Mouse (Mus musculus): Measurements from ENCODE around the gene Ptpru. TPM values are rescaled to one million over a fixed set of nuclear protein-coding genes. Genes with fewer than 3 reads are reported as not detected.
A peak's percentile ranks its signal among the peaks of the same experiment; 100 is the strongest.

The Ptpru gene
- polyA plus RNA-seq (2014; fragmentation: Nextera tagmentation; extraction: Ambion mirVana): 18.0 and 20.8 TPM in 2 replicates

DNA sequence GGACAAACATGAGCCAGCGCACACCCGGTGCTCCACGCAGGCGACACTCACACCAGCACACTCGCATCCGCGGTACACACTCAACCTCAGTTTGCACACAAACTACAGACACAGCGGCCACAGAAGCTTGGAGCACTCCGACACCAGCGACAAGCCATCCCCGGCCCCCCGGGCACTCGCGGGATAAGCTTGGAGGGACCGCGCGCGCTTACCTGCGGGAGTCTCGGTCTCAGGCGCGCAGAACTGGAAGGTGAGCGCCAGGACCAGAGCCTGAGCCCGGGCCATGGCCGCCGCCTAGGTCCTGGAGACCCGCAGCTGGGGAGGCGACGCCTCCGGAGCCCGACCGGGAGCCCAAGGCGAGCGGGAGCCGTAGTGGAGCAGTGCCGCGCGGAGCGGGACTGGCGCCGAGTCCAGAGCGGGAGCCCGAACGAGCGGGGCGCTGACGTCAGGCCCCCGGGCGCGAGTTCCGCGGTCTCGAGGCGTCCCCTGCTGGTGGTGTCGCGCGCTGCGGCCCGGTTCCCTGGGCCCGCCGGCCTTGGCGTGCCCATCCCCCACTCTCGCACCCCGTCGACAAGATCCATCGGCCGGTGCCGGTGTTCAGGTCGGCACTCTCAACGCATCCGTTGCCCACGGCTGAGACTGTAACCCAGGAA lies at the start of gene Ptpru:
Gene Ptpru (minus strand): TSS at position 417 of the 653 bp plus-strand sequence.
- WGBS: under 1% methylated on average over 72 of the region's 72 CpGs
- Histone ChIP-seq H3K27me3 (ENCODE audit: control insufficient read depth, insufficient read depth, low read length) (peaks cover 22% of the 10 kb centered on the region), H3K36me3 (ENCODE audit: control insufficient read depth, insufficient read depth, low read length) (no peaks in the 10 kb centered on the region), H3K9ac (replicated peaks; ENCODE audit: low read length) (peak within 1 kb of the TSS; percentile 68), H3K4me2 (ENCODE audit: low read length) (peak within 1 kb of the TSS; percentile 99), H3K4me1 (ENCODE audit: control insufficient read depth, insufficient read depth, low read length) (peaks cover 11% of the 10 kb centered on the region; the same call in 1 of the 2 replicates), H3K9me3 (ENCODE audit: control insufficient read depth, low read length) (no peaks in the 10 kb centered on the region), H3K27ac (replicated peaks; ENCODE audit: low read depth, low read length) (0 out of 2 replicates have a peak within 1 kb of the TSS, but pooled peaks have one; percentile 5), H3K4me3 (replicated peaks; ENCODE audit: low read depth, low read length) (peak within 1 kb of the TSS; percentile 59)
- ATAC-seq (ENCODE audit: low FRiP score, low TSS enrichment) (peak; percentile 85), DNase-seq (peak; percentile 93)

- H3K27me3 ChIP-seq (ENCODE audit: control insufficient read depth, insufficient read depth, low read length): no peaks in the 10 kb centered on the region
- H3K4me3 ChIP-seq (replicated peaks; ENCODE audit: low read depth, low read length): no peak overlapping the region
- no peak overlapping the region for H3K9ac ChIP-seq (replicated peaks; ENCODE audit: low read length)
- H3K4me2 ChIP-seq (ENCODE audit: low read length): no peak overlapping the region
- H3K27ac ChIP-seq (replicated peaks; ENCODE audit: low read depth, low read length): no peak overlapping the region
- no peaks in the 10 kb centered on the region for H3K9me3 ChIP-seq (ENCODE audit: control insufficient read depth, low read length)
- H3K4me1 ChIP-seq (ENCODE audit: control insufficient read depth, insufficient read depth, low read length): peaks cover 14% of the 10 kb centered on the region; the same call in 1 of the 2 replicates
- DNase-seq (no peak), ATAC-seq (ENCODE audit: low FRiP score, low TSS enrichment) (no peak)
- peaks cover 14% of the 10 kb centered on the region for H3K36me3 ChIP-seq (ENCODE audit: control insufficient read depth, insufficient read depth, low read length)
- 81% methylated on average over 6 of the region's 6 CpGs for WGBS
Measured at GRCm38 (mm10) chr4:131885376-131885775, 47.3 kb upstream of the Ptpru start.

GRCm38 (mm10) chr4:131883571-131883970 lies 45.5 kb upstream of the Ptpru start:
- Histone ChIP-seq H3K4me1 (ENCODE audit: control insufficient read depth, insufficient read depth, low read length) (peaks cover 21% of the 10 kb centered on the region), H3K27ac (replicated peaks; ENCODE audit: low read depth, low read length) (no peak overlapping the region), H3K9ac (replicated peaks; ENCODE audit: low read length) (no peak overlapping the region), H3K4me2 (ENCODE audit: low read length) (no peak overlapping the region), H3K4me3 (replicated peaks; ENCODE audit: low read depth, low read length) (no peak overlapping the region), H3K27me3 (ENCODE audit: control insufficient read depth, insufficient read depth, low read length) (no peaks in the 10 kb centered on the region), H3K36me3 (ENCODE audit: control insufficient read depth, insufficient read depth, low read length) (peaks cover 14% of the 10 kb centered on the region), H3K9me3 (ENCODE audit: control insufficient read depth, low read length) (no peaks in the 10 kb centered on the region)
- ATAC-seq (ENCODE audit: low FRiP score, low TSS enrichment) (no peak), DNase-seq (no peak)
- 79% methylated on average over 6 of the region's 6 CpGs for WGBS

DNA sequence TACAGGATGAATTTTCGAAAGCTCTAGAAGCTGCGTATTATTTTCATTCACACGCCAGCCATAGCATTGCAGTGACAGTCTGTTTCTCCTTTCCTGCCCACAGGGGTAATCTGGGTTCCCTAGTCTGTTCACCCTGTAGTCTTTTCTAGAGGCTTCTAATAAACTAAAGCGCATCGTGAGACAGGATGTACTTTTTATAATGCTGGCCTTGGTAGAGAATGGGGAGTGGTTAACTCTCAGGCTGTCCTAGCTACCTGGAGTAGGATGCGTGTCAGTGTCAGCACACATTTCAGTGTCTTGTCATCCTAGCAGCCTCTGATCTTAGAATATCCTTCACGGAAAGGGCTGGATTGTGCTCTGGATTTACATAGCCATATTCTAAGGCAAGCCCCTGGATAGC lies 43.2 kb upstream of the Ptpru start:
- Histone ChIP-seq H3K9ac (replicated peaks; ENCODE audit: low read length) (no peak overlapping the region), H3K4me1 (ENCODE audit: control insufficient read depth, insufficient read depth, low read length) (peaks cover 32% of the 10 kb centered on the region), H3K9me3 (ENCODE audit: control insufficient read depth, low read length) (no peaks in the 10 kb centered on the region), H3K4me3 (replicated peaks; ENCODE audit: low read depth, low read length) (no peak overlapping the region), H3K36me3 (ENCODE audit: control insufficient read depth, insufficient read depth, low read length) (peaks cover 12% of the 10 kb centered on the region), H3K4me2 (ENCODE audit: low read length) (no peak overlapping the region), H3K27ac (replicated peaks; ENCODE audit: low read depth, low read length) (no peak overlapping the region), H3K27me3 (ENCODE audit: control insufficient read depth, insufficient read depth, low read length) (no peaks in the 10 kb centered on the region)
- 84% methylated on average over 7 of the region's 7 CpGs for WGBS
- ATAC-seq (ENCODE audit: low FRiP score, low TSS enrichment): no peak
- DNase-seq: no peak

DNA sequence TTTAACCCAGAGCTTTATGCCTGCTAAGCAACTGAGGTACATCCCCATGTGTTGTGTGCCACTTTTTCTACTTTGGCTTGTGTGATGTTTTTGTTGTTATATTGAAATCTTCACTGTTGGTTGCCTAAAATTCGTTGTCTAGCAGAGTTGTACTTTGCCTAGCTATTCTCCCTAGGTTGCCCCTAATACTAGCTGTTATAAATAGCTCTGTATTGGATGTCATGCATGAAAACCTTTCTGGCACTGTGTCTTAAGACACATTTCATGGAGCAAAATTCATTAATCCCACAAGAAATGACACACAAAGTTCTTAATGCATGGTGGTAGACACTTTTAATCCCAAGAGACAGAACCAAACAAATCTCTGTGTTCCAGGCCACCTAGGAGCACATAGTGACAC lies 41.6 kb upstream of the Ptpru start:
- H3K36me3 ChIP-seq (ENCODE audit: control insufficient read depth, insufficient read depth, low read length): no peaks in the 10 kb centered on the region
- DNase-seq (no peak), ATAC-seq (ENCODE audit: low FRiP score, low TSS enrichment) (no peak)
- H3K4me1 ChIP-seq (ENCODE audit: control insufficient read depth, insufficient read depth, low read length): peaks cover 45% of the 10 kb centered on the region
- 43% methylated on average over 1 of the region's 1 CpGs for WGBS
- no peak overlapping the region for H3K27ac ChIP-seq (replicated peaks; ENCODE audit: low read depth, low read length)
- no peaks in the 10 kb centered on the region for H3K27me3 ChIP-seq (ENCODE audit: control insufficient read depth, insufficient read depth, low read length)
- H3K4me2 ChIP-seq (ENCODE audit: low read length): no peak overlapping the region
- H3K4me3 ChIP-seq (replicated peaks; ENCODE audit: low read depth, low read length): no peak overlapping the region
- no peaks in the 10 kb centered on the region for H3K9me3 ChIP-seq (ENCODE audit: control insufficient read depth, low read length)
- no peak overlapping the region for H3K9ac ChIP-seq (replicated peaks; ENCODE audit: low read length)

- Histone ChIP-seq H3K27me3 (ENCODE audit: control insufficient read depth, insufficient read depth, low read length) (no peaks in the 10 kb centered on the region), H3K4me2 (ENCODE audit: low read length) (peak overlapping the region; percentile 95), H3K36me3 (ENCODE audit: control insufficient read depth, insufficient read depth, low read length) (no peaks in the 10 kb centered on the region), H3K9me3 (ENCODE audit: control insufficient read depth, low read length) (no peaks in the 10 kb centered on the region), H3K4me1 (ENCODE audit: control insufficient read depth, insufficient read depth, low read length) (peaks cover 44% of the 10 kb centered on the region), H3K4me3 (replicated peaks; ENCODE audit: low read depth, low read length) (no peak overlapping the region), H3K27ac (replicated peaks; ENCODE audit: low read depth, low read length) (no peak overlapping the region), H3K9ac (replicated peaks; ENCODE audit: low read length) (no peak overlapping the region)
- ATAC-seq (ENCODE audit: low FRiP score, low TSS enrichment): no peak
- DNase-seq: no peak
- WGBS: 59% methylated on average over 2 of the region's 2 CpGs
Measured at GRCm38 (mm10) chr4:131876836-131877235, 38.7 kb upstream of the Ptpru start.

- no peak overlapping the region for H3K27ac ChIP-seq (replicated peaks; ENCODE audit: low read depth, low read length)
Measured at GRCm38 (mm10) chr4:131875242-131875641, 37.2 kb upstream of the Ptpru start.

GRCm38 (mm10) chr4:131874567-131874966 lies 36.5 kb upstream of the Ptpru start:
- peak overlapping the region; percentile 98 for H3K4me3 ChIP-seq (replicated peaks; ENCODE audit: low read depth, low read length)
- peak overlapping the region; percentile 100 for H3K27ac ChIP-seq (replicated peaks; ENCODE audit: low read depth, low read length)
- no peaks in the 10 kb centered on the region for H3K27me3 ChIP-seq (ENCODE audit: control insufficient read depth, insufficient read depth, low read length)
- WGBS: 5% methylated on average over 11 of the region's 11 CpGs
- DNase-seq: peak; percentile 16
- ATAC-seq (ENCODE audit: low FRiP score, low TSS enrichment): no peak
- H3K9ac ChIP-seq (replicated peaks; ENCODE audit: low read length): peak overlapping the region; percentile 100
- H3K36me3 ChIP-seq (ENCODE audit: control insufficient read depth, insufficient read depth, low read length): 0 out of 2 replicates have a peak, but pooled peaks cover under 1% of the 10 kb centered on the region
- peaks cover 37% of the 10 kb centered on the region for H3K4me1 ChIP-seq (ENCODE audit: control insufficient read depth, insufficient read depth, low read length)
- no peaks in the 10 kb centered on the region for H3K9me3 ChIP-seq (ENCODE audit: control insufficient read depth, low read length)
- H3K4me2 ChIP-seq (ENCODE audit: low read length): peak overlapping the region; percentile 95

More at GRCm38 (mm10) chr4:131875242-131875641, 37.2 kb upstream of the Ptpru start:
- H3K27me3 ChIP-seq (ENCODE audit: control insufficient read depth, insufficient read depth, low read length): no peaks in the 10 kb centered on the region
- WGBS: 35% methylated on average over 3 of the region's 3 CpGs
- DNase-seq (no peak), ATAC-seq (ENCODE audit: low FRiP score, low TSS enrichment) (no peak)
- peak overlapping the region; percentile 95 for H3K4me2 ChIP-seq (ENCODE audit: low read length)
- H3K4me3 ChIP-seq (replicated peaks; ENCODE audit: low read depth, low read length): peak overlapping the region; percentile 98
- H3K9me3 ChIP-seq (ENCODE audit: control insufficient read depth, low read length): no peaks in the 10 kb centered on the region
- H3K9ac ChIP-seq (replicated peaks; ENCODE audit: low read length): peak overlapping the region; percentile 100; the same call in 1 of the 2 replicates
- no peaks in the 10 kb centered on the region for H3K36me3 ChIP-seq (ENCODE audit: control insufficient read depth, insufficient read depth, low read length)
- peaks cover 39% of the 10 kb centered on the region for H3K4me1 ChIP-seq (ENCODE audit: control insufficient read depth, insufficient read depth, low read length)

GRCm38 (mm10) chr4:131874169-131874536 lies 36.1 kb upstream of the Ptpru start:
- DNase-seq (no peak), ATAC-seq (ENCODE audit: low FRiP score, low TSS enrichment) (no peak)
- Histone ChIP-seq H3K9ac (replicated peaks; ENCODE audit: low read length) (peak overlapping the region; percentile 100), H3K9me3 (ENCODE audit: control insufficient read depth, low read length) (no peaks in the 10 kb centered on the region), H3K4me1 (ENCODE audit: control insufficient read depth, insufficient read depth, low read length) (peaks cover 34% of the 10 kb centered on the region), H3K4me3 (replicated peaks; ENCODE audit: low read depth, low read length) (peak overlapping the region; percentile 98), H3K27me3 (ENCODE audit: control insufficient read depth, insufficient read depth, low read length) (no peaks in the 10 kb centered on the region), H3K36me3 (ENCODE audit: control insufficient read depth, insufficient read depth, low read length) (0 out of 2 replicates have a peak, but pooled peaks cover 4% of the 10 kb centered on the region), H3K27ac (replicated peaks; ENCODE audit: low read depth, low read length) (peak overlapping the region; percentile 100), H3K4me2 (ENCODE audit: low read length) (peak overlapping the region; percentile 95)
- WGBS: 0% methylated on average over 20 of the region's 20 CpGs

All from midbrain, embryonic 14.5 days (tissue).